Mouse (Mus musculus): ENCODE measurements around the gene Atrnl1.

GRCm38 (mm10) chr19:58080168-58080567, 469.3 kb downstream of the Atrnl1 start:
- TF ChIP-seq CTCF (IDR thresholded peaks at IDR 0.05; ENCODE audit: low read depth): no peak
- TF ChIP-seq EP300 (optimal IDR thresholded peaks at IDR 0.05): no peak

All from stomach, postnatal 0 days (tissue).